Mouse (Mus musculus): Measurements from ENCODE around the gene Iqsec2. TPM values are rescaled to one million over a fixed set of nuclear protein-coding genes. Genes with fewer than 3 reads are reported as not detected.

Gene Iqsec2
- polyA plus RNA-seq, 1 experiment from 2014 or later, result 3.9 TPM

DNA sequence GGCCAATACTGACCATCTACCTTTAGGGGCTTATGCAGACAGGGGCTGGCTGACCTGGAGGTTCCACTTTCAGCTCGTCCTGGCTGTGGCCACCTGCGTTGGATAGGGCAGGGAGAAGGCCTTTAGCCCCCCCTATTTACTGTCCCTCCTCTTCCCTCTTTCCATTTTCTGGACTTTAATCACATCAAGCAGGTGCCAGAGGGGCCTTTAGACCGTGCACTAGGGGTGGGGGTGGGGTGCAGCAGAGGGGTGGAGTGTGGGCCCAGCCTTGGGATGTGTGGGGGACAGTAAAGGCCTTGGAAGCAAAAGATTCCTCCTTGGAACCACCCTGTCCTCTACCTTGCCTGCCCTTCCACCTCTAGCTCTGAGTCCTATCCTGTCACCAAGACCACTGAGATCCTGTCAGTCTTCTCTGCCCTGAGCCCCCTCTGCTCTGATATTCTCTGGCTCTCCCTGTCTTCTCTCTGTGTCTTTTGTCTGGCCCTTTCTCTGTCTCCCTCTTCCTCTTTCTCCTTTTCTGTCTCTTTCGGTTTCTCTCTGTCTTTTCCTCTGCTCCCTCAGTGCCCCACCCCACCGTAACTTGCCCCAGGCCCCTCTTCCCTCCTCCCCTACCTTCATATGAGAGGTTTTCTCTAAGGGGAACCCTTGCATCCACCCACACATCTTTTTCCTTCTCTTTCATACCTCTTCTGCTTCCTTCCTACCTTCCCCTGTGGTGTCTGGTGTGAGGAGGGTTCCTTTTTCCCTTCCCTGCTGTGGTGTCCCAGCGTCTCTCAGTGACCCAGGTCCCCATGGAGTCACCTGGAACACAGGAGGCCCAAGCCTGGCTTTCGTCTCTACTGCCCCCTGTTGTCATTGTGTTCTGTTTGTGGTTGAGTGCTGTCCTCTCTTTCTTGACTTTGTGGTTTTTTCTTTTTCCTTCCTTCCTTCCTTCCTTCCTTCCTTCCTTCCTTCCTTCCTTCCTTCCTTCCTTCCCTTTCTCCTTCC, 35.9 kb downstream of the Iqsec2 start:
- WGBS, result 67% methylated on average over 7 of the region's 7 CpGs
- ATAC-seq (ENCODE audit: insufficient number of reproducible peaks, low FRiP score, low TSS enrichment, low read depth), result no peak
- Histone ChIP-seq H3K4me3 (no peak overlapping the region; the same call in 1 of the 2 replicates), H3K4me2 (no peak overlapping the region), H3K27me3 (peaks cover 35% of the 10 kb centered on the region), H3K27ac (no peak overlapping the region), H3K9me3 (no peaks in the 10 kb centered on the region), H3K9ac (no peak overlapping the region), H3K4me1 (no peaks in the 10 kb centered on the region), H3K36me3 (no peaks in the 10 kb centered on the region)

- Histone ChIP-seq H3K27ac (no peak overlapping the region), H3K4me1 (no peaks in the 10 kb centered on the region), H3K9ac (no peak overlapping the region), H3K4me2 (no peak overlapping the region), H3K36me3 (no peaks in the 10 kb centered on the region), H3K4me3 (no peak overlapping the region), H3K27me3 (peaks cover 24% of the 10 kb centered on the region), H3K9me3 (no peaks in the 10 kb centered on the region)
- no peak for ATAC-seq (ENCODE audit: insufficient number of reproducible peaks, low FRiP score, low TSS enrichment, low read depth)
Measured at GRCm38 (mm10) chrX:152187151-152187550, 43.1 kb downstream of the Iqsec2 start.

- no peaks in the 10 kb centered on the region for H3K4me1 ChIP-seq
- H3K27ac ChIP-seq, result no peak overlapping the region
- no peaks in the 10 kb centered on the region for H3K36me3 ChIP-seq
- peaks cover 43% of the 10 kb centered on the region for H3K27me3 ChIP-seq
- H3K9ac ChIP-seq, result no peak overlapping the region
- H3K4me2 ChIP-seq, result no peak overlapping the region
- H3K9me3 ChIP-seq, result no peaks in the 10 kb centered on the region
- WGBS, result 80% methylated on average over 1 of the region's 1 CpGs
- ATAC-seq (ENCODE audit: insufficient number of reproducible peaks, low FRiP score, low TSS enrichment, low read depth), result no peak
- H3K4me3 ChIP-seq, result no peak overlapping the region
Measured at GRCm38 (mm10) chrX:152191266-152191665, 47.2 kb downstream of the Iqsec2 start.

- ATAC-seq (ENCODE audit: insufficient number of reproducible peaks, low FRiP score, low TSS enrichment, low read depth), result no peak
- Histone ChIP-seq H3K9ac (no peak overlapping the region), H3K4me1 (no peaks in the 10 kb centered on the region), H3K4me2 (no peak overlapping the region), H3K36me3 (no peaks in the 10 kb centered on the region), H3K4me3 (no peak overlapping the region), H3K27me3 (peaks cover 48% of the 10 kb centered on the region), H3K27ac (no peak overlapping the region), H3K9me3 (no peaks in the 10 kb centered on the region)
- WGBS, result 84% methylated on average over 1 of the region's 1 CpGs
Measured at GRCm38 (mm10) chrX:152197814-152198648, 54.0 kb downstream of the Iqsec2 start.

DNA sequence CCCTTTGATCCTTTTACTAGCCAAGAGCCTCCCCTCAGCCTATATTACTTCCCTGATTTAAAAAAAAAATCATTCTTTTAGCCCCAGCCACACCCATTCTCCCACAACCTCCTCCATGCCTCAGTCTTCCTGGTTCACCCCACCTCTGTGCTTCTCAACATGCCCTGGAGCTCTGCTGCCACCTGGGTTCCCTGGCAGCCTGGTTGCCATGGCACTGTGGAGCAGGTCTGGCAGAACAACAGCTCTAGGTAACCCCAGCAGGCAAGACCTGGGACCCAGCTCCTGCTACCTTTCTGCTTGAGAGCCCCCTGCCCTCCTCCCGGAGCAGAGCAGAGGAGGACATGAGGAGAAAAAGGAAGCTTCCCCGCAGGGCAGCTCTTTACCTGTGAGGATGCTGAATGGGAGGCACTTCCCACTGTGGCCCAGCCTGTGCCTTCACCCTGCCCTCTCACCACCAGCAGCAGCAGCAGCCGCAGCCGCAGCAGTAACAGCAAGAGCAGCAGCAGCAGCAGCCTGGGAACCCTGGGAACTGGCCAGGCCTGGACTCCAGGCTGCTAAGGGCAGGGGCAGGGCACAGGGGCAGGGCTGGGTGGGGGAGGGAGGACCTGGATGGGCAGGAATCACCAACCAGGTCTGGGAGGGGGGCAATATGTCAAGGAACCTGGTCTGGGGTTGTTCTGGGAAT, 57.8 kb downstream of the Iqsec2 start:
- Histone ChIP-seq H3K9me3 (no peaks in the 10 kb centered on the region), H3K36me3 (no peaks in the 10 kb centered on the region), H3K9ac (no peak overlapping the region), H3K27ac (no peak overlapping the region), H3K4me2 (no peak overlapping the region), H3K4me1 (no peaks in the 10 kb centered on the region), H3K4me3 (no peak overlapping the region), H3K27me3 (peaks cover 50% of the 10 kb centered on the region)
- 30% methylated on average over 4 of the region's 4 CpGs for WGBS
- no peak for ATAC-seq (ENCODE audit: insufficient number of reproducible peaks, low FRiP score, low TSS enrichment, low read depth)

DNA sequence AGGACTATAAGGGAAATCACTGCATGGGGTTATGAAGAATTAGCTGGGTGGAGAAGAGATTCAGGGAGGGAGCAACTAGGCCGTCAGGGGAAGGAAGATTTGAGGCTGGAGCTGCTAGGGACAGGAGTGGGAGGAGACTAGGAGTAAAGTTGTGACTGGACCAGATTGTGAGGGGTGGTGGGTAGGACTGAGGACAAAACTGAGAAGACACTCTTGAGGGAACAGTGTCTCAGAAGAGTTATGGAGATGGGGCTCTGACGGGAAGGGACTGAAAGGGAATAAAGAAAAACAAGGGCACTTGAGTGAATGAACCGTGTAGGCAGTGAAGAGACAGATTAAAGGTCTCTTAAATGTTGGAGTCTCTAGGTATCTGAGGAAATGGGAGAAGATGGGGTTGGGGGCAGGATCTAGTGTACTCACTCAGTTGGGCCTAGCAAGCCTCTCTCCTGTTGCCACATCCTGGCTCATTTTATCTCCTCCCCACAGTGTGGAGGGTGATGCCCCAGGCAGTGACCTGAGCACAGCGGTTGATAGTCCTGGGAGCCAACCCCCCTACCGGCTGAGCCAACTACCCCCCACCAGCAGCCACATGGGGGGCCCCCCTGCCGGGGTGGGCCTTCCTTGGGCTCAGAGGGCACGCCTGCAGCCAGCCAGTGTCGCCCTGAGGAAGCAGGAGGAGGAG, 58.5 kb downstream of the Iqsec2 start:
- H3K9me3 ChIP-seq, result no peaks in the 10 kb centered on the region
- WGBS, result 45% methylated on average over 8 of the region's 8 CpGs
- H3K4me1 ChIP-seq, result no peaks in the 10 kb centered on the region
- no peak overlapping the region for H3K4me2 ChIP-seq
- no peak overlapping the region for H3K27ac ChIP-seq
- H3K4me3 ChIP-seq, result no peak overlapping the region
- H3K36me3 ChIP-seq, result no peaks in the 10 kb centered on the region
- H3K9ac ChIP-seq, result no peak overlapping the region
- ATAC-seq (ENCODE audit: insufficient number of reproducible peaks, low FRiP score, low TSS enrichment, low read depth), result no peak
- H3K27me3 ChIP-seq, result peaks cover 53% of the 10 kb centered on the region

DNA sequence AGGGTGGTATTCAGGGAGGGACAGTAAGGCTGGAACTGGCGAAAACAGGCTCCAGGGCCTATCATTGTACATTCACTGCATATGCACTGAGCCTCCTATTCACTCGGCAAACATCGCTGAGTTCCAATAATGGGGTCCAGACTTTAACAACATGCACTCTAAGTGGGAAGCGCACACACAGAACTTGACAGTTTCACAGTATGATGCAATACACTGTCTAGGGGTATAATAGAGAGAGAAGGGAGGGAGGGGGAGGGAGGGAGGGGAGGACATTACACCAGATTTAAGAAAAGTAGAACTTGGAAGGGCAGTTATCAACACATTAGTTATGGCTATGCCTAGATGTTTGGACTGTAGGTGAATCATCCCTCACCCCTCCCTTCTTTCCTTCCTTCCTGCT, 59.2 kb downstream of the Iqsec2 start:
- H3K9me3 ChIP-seq, result no peaks in the 10 kb centered on the region
- H3K36me3 ChIP-seq, result no peaks in the 10 kb centered on the region
- H3K4me3 ChIP-seq, result no peak overlapping the region
- 71% methylated on average over 4 of the region's 4 CpGs for WGBS
- no peak overlapping the region for H3K27ac ChIP-seq
- H3K4me2 ChIP-seq, result no peak overlapping the region
- ATAC-seq (ENCODE audit: insufficient number of reproducible peaks, low FRiP score, low TSS enrichment, low read depth), result no peak
- H3K27me3 ChIP-seq, result peaks cover 48% of the 10 kb centered on the region
- H3K4me1 ChIP-seq, result no peaks in the 10 kb centered on the region
- no peak overlapping the region for H3K9ac ChIP-seq

- no peak overlapping the region for H3K4me2 ChIP-seq
- WGBS, result 94% methylated on average over 1 of the region's 1 CpGs
- no peaks in the 10 kb centered on the region for H3K9me3 ChIP-seq
- no peak for ATAC-seq (ENCODE audit: insufficient number of reproducible peaks, low FRiP score, low TSS enrichment, low read depth)
- H3K4me3 ChIP-seq, result no peak overlapping the region
- H3K36me3 ChIP-seq, result 0 out of 2 replicates have a peak, but pooled peaks cover 5% of the 10 kb centered on the region
- H3K27me3 ChIP-seq, result peaks cover 51% of the 10 kb centered on the region
- no peak overlapping the region for H3K27ac ChIP-seq
- no peak overlapping the region for H3K9ac ChIP-seq
- H3K4me1 ChIP-seq, result no peaks in the 10 kb centered on the region
Measured at GRCm38 (mm10) chrX:152205486-152205885, 61.4 kb downstream of the Iqsec2 start.

GRCm38 (mm10) chrX:152214703-152215102, 70.6 kb downstream of the Iqsec2 start:
- ATAC-seq (ENCODE audit: insufficient number of reproducible peaks, low FRiP score, low TSS enrichment, low read depth), result no peak
- Histone ChIP-seq H3K9me3 (no peaks in the 10 kb centered on the region), H3K36me3 (no peaks in the 10 kb centered on the region), H3K4me3 (no peak overlapping the region), H3K27me3 (peaks cover 27% of the 10 kb centered on the region; the same call in 1 of the 2 replicates), H3K9ac (no peak overlapping the region), H3K4me1 (no peaks in the 10 kb centered on the region), H3K4me2 (no peak overlapping the region), H3K27ac (no peak overlapping the region)
- 85% methylated on average over 1 of the region's 1 CpGs for WGBS

DNA sequence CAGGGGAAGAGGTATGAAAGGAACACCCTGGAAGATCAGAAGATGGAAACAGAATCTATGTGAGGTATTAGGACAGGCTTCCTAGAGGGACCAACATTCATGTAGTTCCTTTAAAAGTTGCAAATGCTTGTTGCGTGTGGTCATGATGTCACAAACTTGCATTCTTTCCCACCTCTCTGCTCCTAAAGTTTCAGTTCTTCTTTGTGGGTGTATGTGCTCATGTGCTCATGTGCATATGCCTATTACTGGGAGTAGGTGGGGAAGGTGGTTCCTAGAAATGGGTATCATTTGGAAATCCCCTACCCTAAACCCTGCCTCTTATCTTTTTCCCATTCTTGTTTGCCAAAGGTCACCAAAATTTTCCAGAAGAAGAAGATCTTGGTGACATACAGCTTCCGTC, 74.5 kb downstream of the Iqsec2 start:
- no peak for ATAC-seq (ENCODE audit: insufficient number of reproducible peaks, low FRiP score, low TSS enrichment, low read depth)
- H3K27ac ChIP-seq, result no peak overlapping the region
- no peaks in the 10 kb centered on the region for H3K36me3 ChIP-seq
- WGBS, result 100% methylated on average over 2 of the region's 2 CpGs
- no peak overlapping the region for H3K4me3 ChIP-seq
- no peaks in the 10 kb centered on the region for H3K9me3 ChIP-seq
- H3K4me1 ChIP-seq, result no peaks in the 10 kb centered on the region
- no peak overlapping the region for H3K4me2 ChIP-seq
- H3K27me3 ChIP-seq, result peaks cover 40% of the 10 kb centered on the region; the same call in 1 of the 2 replicates
- H3K9ac ChIP-seq, result no peak overlapping the region

- Histone ChIP-seq H3K4me1 (no peaks in the 10 kb centered on the region), H3K9me3 (no peaks in the 10 kb centered on the region), H3K9ac (no peak overlapping the region), H3K36me3 (no peaks in the 10 kb centered on the region), H3K27ac (no peak overlapping the region), H3K4me3 (no peak overlapping the region), H3K27me3 (peaks cover 52% of the 10 kb centered on the region; the same call in 1 of the 2 replicates), H3K4me2 (no peak overlapping the region)
- ATAC-seq (ENCODE audit: insufficient number of reproducible peaks, low FRiP score, low TSS enrichment, low read depth), result no peak
- 68% methylated on average over 4 of the region's 4 CpGs for WGBS
Measured at GRCm38 (mm10) chrX:152221721-152222120, 77.7 kb downstream of the Iqsec2 start.

All from limb, embryonic 15.5 days (tissue).